Mouse (Mus musculus): ENCODE data around the gene Pkd1l2. TPM values are rescaled to one million over a fixed set of nuclear protein-coding genes. Genes with fewer than 3 reads are reported as not detected.

Pkd1l2 gene
- polyA plus RNA-seq, 1 experiment: not detected

GRCm38 (mm10) chr8:116993095-116993867 lies 89.0 kb downstream of the Pkd1l2 start, which contains the start of gene Gcsh:
TSS of gene Gcsh (minus strand) at chr8:116993537.
- H3K27ac ChIP-seq (ENCODE audit: insufficient read depth, low read depth, low read length): peak within 1 kb of the TSS; percentile 42; the same call in 1 of the 2 replicates
- under 1% methylated on average over 56 of the region's 56 CpGs for WGBS
- peaks cover 6% of the 10 kb centered on the region; the same call in 1 of the 2 replicates for H3K4me1 ChIP-seq (ENCODE audit: control insufficient read depth, insufficient read depth, low read length)
- TF ChIP-seq POLR2A (IDR thresholded peaks at IDR 0.05; ENCODE audit: insufficient read depth, low read depth, low read length): peak; percentile 44; the same call in 1 of the 2 replicates
- TF ChIP-seq CTCF (IDR thresholded peaks at IDR 0.05; ENCODE audit: insufficient read depth, low read depth, low read length): no peak
- H3K4me3 ChIP-seq (ENCODE audit: insufficient read depth, low read depth, low read length): peak within 1 kb of the TSS; percentile 94

GRCm38 (mm10) chr8:116992176-116992971 lies 89.9 kb downstream of the Pkd1l2 start:
- Histone ChIP-seq H3K4me1 (ENCODE audit: control insufficient read depth, insufficient read depth, low read length) (peaks cover 6% of the 10 kb centered on the region; the same call in 1 of the 2 replicates), H3K27ac (ENCODE audit: insufficient read depth, low read depth, low read length) (no peak overlapping the region), H3K4me3 (ENCODE audit: insufficient read depth, low read depth, low read length) (peak overlapping the region; percentile 94)
- no peak for TF ChIP-seq POLR2A (IDR thresholded peaks at IDR 0.05; ENCODE audit: insufficient read depth, low read depth, low read length)
- no peak for TF ChIP-seq CTCF (IDR thresholded peaks at IDR 0.05; ENCODE audit: insufficient read depth, low read depth, low read length)
- WGBS: 3% methylated on average over 23 of the region's 23 CpGs

- no peak overlapping the region for H3K27ac ChIP-seq (ENCODE audit: insufficient read depth, low read depth, low read length)
- no peak overlapping the region for H3K4me3 ChIP-seq (ENCODE audit: insufficient read depth, low read depth, low read length)
- TF ChIP-seq CTCF (IDR thresholded peaks at IDR 0.05; ENCODE audit: insufficient read depth, low read depth, low read length) (no peak), POLR2A (IDR thresholded peaks at IDR 0.05; ENCODE audit: insufficient read depth, low read depth, low read length) (no peak)
- peaks cover 6% of the 10 kb centered on the region; the same call in 1 of the 2 replicates for H3K4me1 ChIP-seq (ENCODE audit: control insufficient read depth, insufficient read depth, low read length)
- WGBS: 86% methylated on average over 8 of the region's 8 CpGs
Observed at GRCm38 (mm10) chr8:116991241-116991640, 91.0 kb downstream of the Pkd1l2 start.

GRCm38 (mm10) chr8:116989842-116990241 lies 92.4 kb downstream of the Pkd1l2 start:
- H3K27ac ChIP-seq (ENCODE audit: insufficient read depth, low read depth, low read length): no peak overlapping the region
- no peak for TF ChIP-seq CTCF (IDR thresholded peaks at IDR 0.05; ENCODE audit: insufficient read depth, low read depth, low read length)
- TF ChIP-seq POLR2A (IDR thresholded peaks at IDR 0.05; ENCODE audit: insufficient read depth, low read depth, low read length): no peak
- 98% methylated on average over 3 of the region's 3 CpGs for WGBS
- H3K4me1 ChIP-seq (ENCODE audit: control insufficient read depth, insufficient read depth, low read length): peaks cover 6% of the 10 kb centered on the region; the same call in 1 of the 2 replicates
- no peak overlapping the region for H3K4me3 ChIP-seq (ENCODE audit: insufficient read depth, low read depth, low read length)

GRCm38 (mm10) chr8:116980117-116980516 lies 102.1 kb downstream of the Pkd1l2 start:
- WGBS: 6% methylated on average over 4 of the region's 4 CpGs
- no peak for TF ChIP-seq POLR2A (IDR thresholded peaks at IDR 0.05; ENCODE audit: insufficient read depth, low read depth, low read length)
- TF ChIP-seq CTCF (IDR thresholded peaks at IDR 0.05; ENCODE audit: insufficient read depth, low read depth, low read length): no peak
- Histone ChIP-seq H3K27ac (ENCODE audit: insufficient read depth, low read depth, low read length) (no peak overlapping the region), H3K4me3 (ENCODE audit: insufficient read depth, low read depth, low read length) (no peak overlapping the region), H3K4me1 (ENCODE audit: control insufficient read depth, insufficient read depth, low read length) (peaks cover 5% of the 10 kb centered on the region; the same call in 1 of the 2 replicates)

GRCm38 (mm10) chr8:116978631-116979256 lies 103.5 kb downstream of the Pkd1l2 start, which contains the start of gene 1700030J22Rik:
TSS of gene 1700030J22Rik (minus strand) at chr8:116978959.
- H3K27ac ChIP-seq (ENCODE audit: insufficient read depth, low read depth, low read length): no peak within 1 kb of the TSS
- TF ChIP-seq POLR2A (IDR thresholded peaks at IDR 0.05; ENCODE audit: insufficient read depth, low read depth, low read length) (peak; percentile 51; the same call in 1 of the 2 replicates), CTCF (IDR thresholded peaks at IDR 0.05; ENCODE audit: insufficient read depth, low read depth, low read length) (no peak)
- under 1% methylated on average over 46 of the region's 46 CpGs for WGBS
- H3K4me3 ChIP-seq (ENCODE audit: insufficient read depth, low read depth, low read length): peak within 1 kb of the TSS; percentile 77
- H3K4me1 ChIP-seq (ENCODE audit: control insufficient read depth, insufficient read depth, low read length): peaks cover 5% of the 10 kb centered on the region; the same call in 1 of the 2 replicates

- Histone ChIP-seq H3K27ac (ENCODE audit: insufficient read depth, low read depth, low read length) (no peak overlapping the region), H3K4me3 (ENCODE audit: insufficient read depth, low read depth, low read length) (peak overlapping the region; percentile 77), H3K4me1 (ENCODE audit: control insufficient read depth, insufficient read depth, low read length) (peaks cover 5% of the 10 kb centered on the region; the same call in 1 of the 2 replicates)
- no peak for TF ChIP-seq CTCF (IDR thresholded peaks at IDR 0.05; ENCODE audit: insufficient read depth, low read depth, low read length)
- no peak for TF ChIP-seq POLR2A (IDR thresholded peaks at IDR 0.05; ENCODE audit: insufficient read depth, low read depth, low read length)
- 15% methylated on average over 8 of the region's 8 CpGs for WGBS
Observed at GRCm38 (mm10) chr8:116978052-116978451, 104.2 kb downstream of the Pkd1l2 start.

- no peak for TF ChIP-seq CTCF (IDR thresholded peaks at IDR 0.05; ENCODE audit: insufficient read depth, low read depth, low read length)
- TF ChIP-seq POLR2A (IDR thresholded peaks at IDR 0.05; ENCODE audit: insufficient read depth, low read depth, low read length): no peak
- H3K4me3 ChIP-seq (ENCODE audit: insufficient read depth, low read depth, low read length): no peak overlapping the region
- H3K4me1 ChIP-seq (ENCODE audit: control insufficient read depth, insufficient read depth, low read length): peaks cover 5% of the 10 kb centered on the region; the same call in 1 of the 2 replicates
- WGBS: 52% methylated on average over 5 of the region's 5 CpGs
- H3K27ac ChIP-seq (ENCODE audit: insufficient read depth, low read depth, low read length): no peak overlapping the region
Observed at GRCm38 (mm10) chr8:116975606-116976005, 106.6 kb downstream of the Pkd1l2 start.

Data from olfactory bulb, adult 2 months (tissue).